Mouse (Mus musculus): ENCODE results near the gene Zfp235. TPM values are rescaled to one million over a fixed set of nuclear protein-coding genes. Genes with fewer than 3 reads are reported as not detected.

Gene Zfp235
- polyA plus RNA-seq, 1 experiment from 2014 or later = 3.0 TPM

- H3K27me3 ChIP-seq (ENCODE audit: control insufficient read depth, insufficient read depth, low read depth, low read length) = no peaks in the 10 kb centered on the region
- WGBS (ENCODE audit: insufficient replicate concordance) = 16% methylated on average over 12 of the region's 12 CpGs
- peaks cover under 1% of the 10 kb centered on the region; the same call in 1 of the 2 replicates for H3K9me3 ChIP-seq (replicated peaks; ENCODE audit: control insufficient read depth, low read length)
- H3K27ac ChIP-seq (ENCODE audit: low read length) = peak overlapping the region; percentile 16
- H3K9ac ChIP-seq (ENCODE audit: low read depth, low read length) = peak overlapping the region; percentile 33
- ATAC-seq (ENCODE audit: low read depth) = peak; percentile 42; the same call in 1 of the 2 replicates
- peak overlapping the region; percentile 58 for H3K4me3 ChIP-seq (ENCODE audit: low read depth, low read length)
- H3K36me3 ChIP-seq (ENCODE audit: control insufficient read depth, insufficient read depth) = no peaks in the 10 kb centered on the region
- peak overlapping the region; percentile 51 for H3K4me2 ChIP-seq (ENCODE audit: low read depth, low read length)
- H3K4me1 ChIP-seq (ENCODE audit: control insufficient read depth, low read depth, low read length) = peaks cover 7% of the 10 kb centered on the region
These were observed 21.0 kb upstream of the Zfp235 start for GRCm38 (mm10) chr7:24113001-24113400.

GRCm38 (mm10) chr7:24116655-24117054 is 17.3 kb upstream of the Zfp235 start:
- WGBS (ENCODE audit: insufficient replicate concordance) = 29% methylated on average over 4 of the region's 4 CpGs
- no peak overlapping the region for H3K4me3 ChIP-seq (ENCODE audit: low read depth, low read length)
- no peak for ATAC-seq (ENCODE audit: low read depth)
- H3K27me3 ChIP-seq (ENCODE audit: control insufficient read depth, insufficient read depth, low read depth, low read length) = no peaks in the 10 kb centered on the region
- H3K36me3 ChIP-seq (ENCODE audit: control insufficient read depth, insufficient read depth) = no peaks in the 10 kb centered on the region
- no peak overlapping the region for H3K27ac ChIP-seq (ENCODE audit: low read length)
- H3K4me1 ChIP-seq (ENCODE audit: control insufficient read depth, low read depth, low read length) = peaks cover 7% of the 10 kb centered on the region
- no peak overlapping the region for H3K4me2 ChIP-seq (ENCODE audit: low read depth, low read length)
- no peaks in the 10 kb centered on the region for H3K9me3 ChIP-seq (replicated peaks; ENCODE audit: control insufficient read depth, low read length)
- no peak overlapping the region for H3K9ac ChIP-seq (ENCODE audit: low read depth, low read length)

- Histone ChIP-seq H3K4me3 (ENCODE audit: low read depth, low read length) (peak overlapping the region; percentile 82), H3K4me1 (ENCODE audit: control insufficient read depth, low read depth, low read length) (peaks cover 11% of the 10 kb centered on the region), H3K27me3 (ENCODE audit: control insufficient read depth, insufficient read depth, low read depth, low read length) (no peaks in the 10 kb centered on the region), H3K9ac (ENCODE audit: low read depth, low read length) (peak overlapping the region; percentile 82), H3K9me3 (replicated peaks; ENCODE audit: control insufficient read depth, low read length) (no peaks in the 10 kb centered on the region), H3K36me3 (ENCODE audit: control insufficient read depth, insufficient read depth) (no peaks in the 10 kb centered on the region; the same call in 1 of the 2 replicates), H3K27ac (ENCODE audit: low read length) (no peak overlapping the region), H3K4me2 (ENCODE audit: low read depth, low read length) (peak overlapping the region; percentile 75)
- WGBS (ENCODE audit: insufficient replicate concordance) = 18% methylated on average over 6 of the region's 6 CpGs
- no peak for ATAC-seq (ENCODE audit: low read depth)
These were observed 459 bp upstream of the Zfp235 start for GRCm38 (mm10) chr7:24133425-24133995.

- H3K27ac ChIP-seq (ENCODE audit: low read length) = no peak overlapping the region
- ATAC-seq (ENCODE audit: low read depth) = no peak
These were observed 8.6 kb downstream of the Zfp235 start for GRCm38 (mm10) chr7:24142566-24142965.

GRCm38 (mm10) chr7:24153272-24153671 is 19.3 kb downstream of the Zfp235 start:
- WGBS (ENCODE audit: insufficient replicate concordance) = 15% methylated on average over 1 of the region's 1 CpGs
- H3K9ac ChIP-seq (ENCODE audit: low read depth, low read length) = no peak overlapping the region

More at GRCm38 (mm10) chr7:24142566-24142965, 8.6 kb downstream of the Zfp235 start:
- WGBS (ENCODE audit: insufficient replicate concordance) = 31% methylated on average over 6 of the region's 6 CpGs
- H3K9ac ChIP-seq (ENCODE audit: low read depth, low read length) = no peak overlapping the region
- H3K4me2 ChIP-seq (ENCODE audit: low read depth, low read length) = no peak overlapping the region
- H3K4me1 ChIP-seq (ENCODE audit: control insufficient read depth, low read depth, low read length) = no peaks in the 10 kb centered on the region
- H3K36me3 ChIP-seq (ENCODE audit: control insufficient read depth, insufficient read depth) = peaks cover 9% of the 10 kb centered on the region
- no peak overlapping the region for H3K4me3 ChIP-seq (ENCODE audit: low read depth, low read length)
- H3K9me3 ChIP-seq (replicated peaks; ENCODE audit: control insufficient read depth, low read length) = no peaks in the 10 kb centered on the region; the same call in 1 of the 2 replicates
- H3K27me3 ChIP-seq (ENCODE audit: control insufficient read depth, insufficient read depth, low read depth, low read length) = no peaks in the 10 kb centered on the region

GRCm38 (mm10) chr7:24172191-24172590 is 38.2 kb downstream of the Zfp235 start:
- no peak overlapping the region for H3K4me2 ChIP-seq (ENCODE audit: low read depth, low read length)
- no peak overlapping the region for H3K4me3 ChIP-seq (ENCODE audit: low read depth, low read length)
- H3K27ac ChIP-seq (ENCODE audit: low read length) = no peak overlapping the region
- no peaks in the 10 kb centered on the region for H3K27me3 ChIP-seq (ENCODE audit: control insufficient read depth, insufficient read depth, low read depth, low read length)
- H3K36me3 ChIP-seq (ENCODE audit: control insufficient read depth, insufficient read depth) = no peaks in the 10 kb centered on the region
- no peaks in the 10 kb centered on the region for H3K4me1 ChIP-seq (ENCODE audit: control insufficient read depth, low read depth, low read length)
- H3K9me3 ChIP-seq (replicated peaks; ENCODE audit: control insufficient read depth, low read length) = no peaks in the 10 kb centered on the region
- ATAC-seq (ENCODE audit: low read depth) = no peak
- 52% methylated on average over 4 of the region's 4 CpGs for WGBS (ENCODE audit: insufficient replicate concordance)
- H3K9ac ChIP-seq (ENCODE audit: low read depth, low read length) = no peak overlapping the region

More at GRCm38 (mm10) chr7:24153272-24153671, 19.3 kb downstream of the Zfp235 start:
- Histone ChIP-seq H3K4me3 (ENCODE audit: low read depth, low read length) (no peak overlapping the region), H3K27ac (ENCODE audit: low read length) (no peak overlapping the region), H3K36me3 (ENCODE audit: control insufficient read depth, insufficient read depth) (no peaks in the 10 kb centered on the region), H3K9me3 (replicated peaks; ENCODE audit: control insufficient read depth, low read length) (no peaks in the 10 kb centered on the region), H3K4me2 (ENCODE audit: low read depth, low read length) (no peak overlapping the region), H3K27me3 (ENCODE audit: control insufficient read depth, insufficient read depth, low read depth, low read length) (no peaks in the 10 kb centered on the region), H3K4me1 (ENCODE audit: control insufficient read depth, low read depth, low read length) (no peaks in the 10 kb centered on the region)
- no peak for ATAC-seq (ENCODE audit: low read depth)

- H3K27me3 ChIP-seq (ENCODE audit: control insufficient read depth, insufficient read depth, low read depth, low read length) = no peaks in the 10 kb centered on the region
- H3K4me3 ChIP-seq (ENCODE audit: low read depth, low read length) = peak within 1 kb of the TSS; percentile 61
- H3K4me1 ChIP-seq (ENCODE audit: control insufficient read depth, low read depth, low read length) = no peaks in the 10 kb centered on the region
- no peaks in the 10 kb centered on the region for H3K9me3 ChIP-seq (replicated peaks; ENCODE audit: control insufficient read depth, low read length)
- no peak within 1 kb of the TSS for H3K27ac ChIP-seq (ENCODE audit: low read length)
- peak; percentile 64 for ATAC-seq (ENCODE audit: low read depth)
- H3K36me3 ChIP-seq (ENCODE audit: control insufficient read depth, insufficient read depth) = no peaks in the 10 kb centered on the region
- H3K4me2 ChIP-seq (ENCODE audit: low read depth, low read length) = peak within 1 kb of the TSS; percentile 47
- no peak within 1 kb of the TSS for H3K9ac ChIP-seq (ENCODE audit: low read depth, low read length)
- 12% methylated on average over 23 of the region's 23 CpGs for WGBS (ENCODE audit: insufficient replicate concordance)
These were observed 40.8 kb downstream of the Zfp235 start, which contains the start of gene Zfp114 for GRCm38 (mm10) chr7:24174618-24175336. TSS of gene Zfp114 (plus strand) at chr7:24175060.

GRCm38 (mm10) chr7:24175337-24175711 is 41.4 kb downstream of the Zfp235 start:
- Histone ChIP-seq H3K9ac (ENCODE audit: low read depth, low read length) (no peak overlapping the region), H3K36me3 (ENCODE audit: control insufficient read depth, insufficient read depth) (no peaks in the 10 kb centered on the region), H3K4me2 (ENCODE audit: low read depth, low read length) (peak overlapping the region; percentile 47), H3K4me3 (ENCODE audit: low read depth, low read length) (peak overlapping the region; percentile 61), H3K27ac (ENCODE audit: low read length) (no peak overlapping the region), H3K4me1 (ENCODE audit: control insufficient read depth, low read depth, low read length) (no peaks in the 10 kb centered on the region), H3K27me3 (ENCODE audit: control insufficient read depth, insufficient read depth, low read depth, low read length) (no peaks in the 10 kb centered on the region), H3K9me3 (replicated peaks; ENCODE audit: control insufficient read depth, low read length) (no peaks in the 10 kb centered on the region)
- 31% methylated on average over 6 of the region's 6 CpGs for WGBS (ENCODE audit: insufficient replicate concordance)
- ATAC-seq (ENCODE audit: low read depth) = no peak

- H3K27me3 ChIP-seq (ENCODE audit: control insufficient read depth, insufficient read depth, low read depth, low read length) = no peaks in the 10 kb centered on the region
- H3K4me2 ChIP-seq (ENCODE audit: low read depth, low read length) = no peak overlapping the region
- no peaks in the 10 kb centered on the region for H3K4me1 ChIP-seq (ENCODE audit: control insufficient read depth, low read depth, low read length)
- no peak overlapping the region for H3K9ac ChIP-seq (ENCODE audit: low read depth, low read length)
- 11% methylated on average over 1 of the region's 1 CpGs for WGBS (ENCODE audit: insufficient replicate concordance)
- no peak for ATAC-seq (ENCODE audit: low read depth)
- H3K4me3 ChIP-seq (ENCODE audit: low read depth, low read length) = no peak overlapping the region
- H3K27ac ChIP-seq (ENCODE audit: low read length) = no peak overlapping the region
- no peaks in the 10 kb centered on the region for H3K9me3 ChIP-seq (replicated peaks; ENCODE audit: control insufficient read depth, low read length)
- H3K36me3 ChIP-seq (ENCODE audit: control insufficient read depth, insufficient read depth) = no peaks in the 10 kb centered on the region
These were observed 53.6 kb downstream of the Zfp235 start for GRCm38 (mm10) chr7:24187611-24188010.

Measured in liver, embryonic 16.5 days (tissue).